16 mouse cellular contexts compared by ENCODE assay signal in genomic region chr8:116120067-116120466, GRCm38 (mm10).
"Had no signal": no experiment of that assay in that cellular context is flagged by ENCODE, and none has a peak within 500 bp of the region (broad histone marks: within the 10 kb centered on the region; RNA-seq: fewer than 3 reads in every experiment).

No protein-coding gene starts in this region.

- H3K27ac ChIP-seq: layer of hippocampus, adult 2 months; liver, embryonic 12.5 days; midbrain, embryonic 10.5 days; neural tube, embryonic 15.5 days; stomach, postnatal 0 days had no signal

- ATAC-seq: liver, embryonic 12.5 days had no signal

- H3K4me3 ChIP-seq: layer of hippocampus, adult 2 months; liver, embryonic 12.5 days; midbrain, embryonic 10.5 days; myocyte; neural tube, embryonic 15.5 days had no signal

- H3K9me3 ChIP-seq: liver, embryonic 12.5 days; midbrain, embryonic 10.5 days; neural tube, embryonic 15.5 days had no signal

- H3K36me3 ChIP-seq: liver, embryonic 12.5 days; midbrain, embryonic 10.5 days; neural tube, embryonic 15.5 days had no signal

- H3K27me3 ChIP-seq: liver, embryonic 12.5 days had no signal

- DNase-seq: kidney, postnatal 10 days; kidney, postnatal 4 days; lung, embryonic 14.5 days; lung, postnatal 10 days; lung, postnatal 4 days; midbrain, embryonic 14.5 days; right cerebral cortex, adult 18-20 months; right cerebral cortex, postnatal 25 days; thymus, adult 18-20 months; thymus, postnatal 25 days had no signal

- H3K9ac ChIP-seq: liver, embryonic 12.5 days; lung, embryonic 14.5 days; neural tube, embryonic 15.5 days had no signal

- H3K4me2 ChIP-seq: liver, embryonic 12.5 days; lung, embryonic 14.5 days; neural tube, embryonic 15.5 days had no signal

- H3K4me1 ChIP-seq: liver, embryonic 12.5 days had no signal
